Mouse (Mus musculus) kidney, adult 2 months (tissue): ENCODE data around the gene Snd1.

Experiments used
- CTCF ChIP-seq: fragments of 200-500 bp; conservative IDR thresholded peaks from 2 replicates; pipeline ENCODE4 v1.5.1; 2011; ENCODE audit warnings: low read depth, mild to moderate bottlenecking, control low read depth, low read length, moderate library complexity, mixed read lengths; ENCODE audit not compliant: insufficient read depth, insufficient read length
- POLR2A ChIP-seq: fragments of 200-500 bp; IDR thresholded peaks from one replicate; pipeline ENCODE4 v1.6.1; 2011; ENCODE audit warnings: low read depth, low read length, control low read depth

DNA sequence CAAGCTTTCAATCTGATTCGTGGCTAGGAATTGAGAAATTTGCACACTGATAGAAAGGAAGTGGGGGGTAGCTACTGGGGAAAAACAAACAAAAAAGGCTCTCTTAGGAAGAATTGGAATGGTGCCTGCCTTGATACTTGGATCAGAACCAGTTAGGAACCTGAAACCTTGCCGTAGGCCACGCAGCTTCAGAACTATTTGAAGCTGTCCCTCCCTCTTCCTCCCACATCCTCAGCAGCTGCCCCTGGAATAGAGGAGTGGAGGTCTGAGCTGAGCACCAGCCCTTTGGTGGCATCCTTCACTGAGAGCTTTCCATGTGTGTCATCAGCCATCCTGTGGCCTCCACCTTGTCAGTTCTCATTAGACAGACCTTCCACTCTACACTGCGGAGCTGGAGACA is 370.7 kb downstream of the Snd1 start:
- no peak for TF ChIP-seq CTCF
- no peak for TF ChIP-seq POLR2A
